Mouse (Mus musculus): ENCODE measurements at regions not wholly inside any gene's neighbourhood (a gene's known extent, or its start where the extent isn't known, plus 50 kb on each side); places are given as distances from the start of the nearest gene placed in this dataset.

- Histone ChIP-seq H3K27me3 (ENCODE audit: control insufficient read depth in 1 of 2, insufficient read depth in 2 of 2, low read length in 2 of 2) (peaks cover 0 to 1% of the 10 kb centered on the region in 2 experiments; a peak in 2 of 4 replicates), H3K9me3 (replicated peaks; ENCODE audit: insufficient read depth, low read length) (no peaks in the 10 kb centered on the region), H3K9ac (ENCODE audit: control insufficient read depth, low read depth, low read length, poor library complexity, severe bottlenecking) (no peak overlapping the region), H3K79me2 (ENCODE audit: control insufficient read depth, insufficient read depth, low read length, poor library complexity) (no peaks in the 10 kb centered on the region), H3K27ac (ENCODE audit: control insufficient read depth, low read depth, low read length) (no peak overlapping the region), H3K4me3 (ENCODE audit: control insufficient read depth in 1 of 2, insufficient read depth in 1 of 2, low read depth in 2 of 2, low read length in 2 of 2) (no peak overlapping the region), H3K36me3 (ENCODE audit: control insufficient read depth in 1 of 2, insufficient read depth in 2 of 2, low read length in 2 of 2) (no peaks in the 10 kb centered on the region), H3K4me1 (ENCODE audit: control insufficient read depth in 1 of 2, insufficient read depth in 2 of 2, low read length in 2 of 2) (no peaks in the 10 kb centered on the region)
- no peak for TF ChIP-seq RCOR1 (IDR thresholded peaks at IDR 0.05; ENCODE audit: low read depth, low read length)
- no peak for TF ChIP-seq TCF12 (IDR thresholded peaks at IDR 0.05; ENCODE audit: low read depth, low read length)
- TF ChIP-seq MAZ (IDR thresholded peaks at IDR 0.05; ENCODE audit: low read depth, low read length), result no peak
- no peak for TF ChIP-seq ZKSCAN1 (IDR thresholded peaks at IDR 0.05; ENCODE audit: low read depth, low read length)
- no peak for TF ChIP-seq ZMIZ1 (IDR thresholded peaks at IDR 0.05; ENCODE audit: low read depth, low read length)
- TF ChIP-seq ETS1 (IDR thresholded peaks at IDR 0.05; ENCODE audit: low read depth, low read length), result no peak
- no peak for TF ChIP-seq GATA1 (IDR thresholded peaks at IDR 0.05; ENCODE audit: low read depth, low read length)
- TF ChIP-seq CHD2 (IDR thresholded peaks at IDR 0.05; ENCODE audit: low read length), result no peak
- no peak for TF ChIP-seq ZC3H11A (IDR thresholded peaks at IDR 0.05; ENCODE audit: low read depth, low read length)
- no peak for TF ChIP-seq RAD21 (IDR thresholded peaks at IDR 0.05; ENCODE audit: low read depth, low read length)
- TF ChIP-seq USF1 (IDR thresholded peaks at IDR 0.05; ENCODE audit: low read depth, low read length), result no peak
- peak; percentile 27 for DNase-seq (ENCODE audit: low read depth, low spot score)
These were observed 150.4 kb downstream of the Irs2 start for GRCm38 (mm10) chr8:10857874-10858273.

GRCm38 (mm10) chr8:10856996-10857720, 151.1 kb downstream of the Irs2 start:
- Histone ChIP-seq H3K79me2 (ENCODE audit: control insufficient read depth, insufficient read depth, low read length, poor library complexity) (no peaks in the 10 kb centered on the region), H3K9ac (ENCODE audit: control insufficient read depth, low read depth, low read length, poor library complexity, severe bottlenecking) (no peak overlapping the region), H3K27me3 (ENCODE audit: control insufficient read depth in 1 of 2, insufficient read depth in 2 of 2, low read length in 2 of 2) (no peaks in the 10 kb centered on the region; a peak in 2 of 4 replicates), H3K36me3 (ENCODE audit: control insufficient read depth in 1 of 2, insufficient read depth in 2 of 2, low read length in 2 of 2) (no peaks in the 10 kb centered on the region), H3K4me1 (ENCODE audit: control insufficient read depth in 1 of 2, insufficient read depth in 2 of 2, low read length in 2 of 2) (no peaks in the 10 kb centered on the region), H3K9me3 (replicated peaks; ENCODE audit: insufficient read depth, low read length) (no peaks in the 10 kb centered on the region), H3K4me3 (ENCODE audit: control insufficient read depth in 1 of 2, insufficient read depth in 1 of 2, low read depth in 2 of 2, low read length in 2 of 2) (no peak overlapping the region), H3K27ac (ENCODE audit: control insufficient read depth, low read depth, low read length) (no peak overlapping the region)
- no peak for TF ChIP-seq EP300 (IDR thresholded peaks at IDR 0.05; ENCODE audit: low read depth in 1 of 2, low read length in 2 of 2)
- no peak for TF ChIP-seq HCFC1 (IDR thresholded peaks at IDR 0.05; ENCODE audit: low read depth, low read length)
- TF ChIP-seq NRF1 (IDR thresholded peaks at IDR 0.05; ENCODE audit: insufficient read depth, low read depth, low read length, poor library complexity, severe bottlenecking), result no peak
- TF ChIP-seq SMC3 (IDR thresholded peaks at IDR 0.05; ENCODE audit: low read depth, low read length), result no peak
- TF ChIP-seq USF1 (IDR thresholded peaks at IDR 0.05; ENCODE audit: low read depth, low read length), result no peak
- TF ChIP-seq ETS1 (IDR thresholded peaks at IDR 0.05; ENCODE audit: low read depth, low read length), result no peak
- TF ChIP-seq UBTF (IDR thresholded peaks at IDR 0.05; ENCODE audit: borderline replicate concordance, insufficient read depth, low read depth, low read length), result no peak
- no peak for TF ChIP-seq POLR2AphosphoS5 (IDR thresholded peaks at IDR 0.05; ENCODE audit: borderline replicate concordance, low read depth, low read length)
- no peak for DNase-seq (ENCODE audit: low read depth, low spot score)
